Mouse (Mus musculus) heart, postnatal 4 days (tissue): Measurements from ENCODE around the gene Mark2. TPM values are rescaled to one million over a fixed set of nuclear protein-coding genes. Genes with fewer than 3 reads are reported as not detected.

Experiments used
- DNase-seq: peaks from one replicate; pipeline ENCODE4 v3.0.0; 2021
- total RNA-seq, 2 experiments: library from RNA; stranded (reverse); gene quantifications; 2 replicates each; pipeline ENCODE4 v1.2.3; 2021

Mark2 gene
- total RNA-seq, 2 experiments from 2014 or later, result 54.9 to 58.4 TPM

DNA sequence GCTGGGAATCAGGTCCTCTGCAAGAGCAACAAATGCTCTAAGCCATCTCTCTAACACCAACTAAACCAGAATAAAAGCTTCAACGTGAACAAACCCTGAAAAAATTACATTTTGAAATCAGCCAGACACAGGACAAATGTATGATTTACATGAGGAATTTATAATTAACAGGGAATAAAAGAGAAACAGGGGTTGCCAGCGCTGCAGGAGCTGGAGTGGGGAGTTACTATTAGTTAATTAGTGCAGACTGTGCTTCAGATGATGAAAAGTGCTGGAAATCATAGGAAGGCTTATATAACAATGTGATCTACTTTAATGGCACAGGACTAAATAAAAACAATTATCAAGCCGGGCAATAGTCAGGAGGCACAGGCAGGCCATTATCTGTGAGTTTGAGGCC, 20.3 kb downstream of the Mark2 start:
- no peak for DNase-seq

DNA sequence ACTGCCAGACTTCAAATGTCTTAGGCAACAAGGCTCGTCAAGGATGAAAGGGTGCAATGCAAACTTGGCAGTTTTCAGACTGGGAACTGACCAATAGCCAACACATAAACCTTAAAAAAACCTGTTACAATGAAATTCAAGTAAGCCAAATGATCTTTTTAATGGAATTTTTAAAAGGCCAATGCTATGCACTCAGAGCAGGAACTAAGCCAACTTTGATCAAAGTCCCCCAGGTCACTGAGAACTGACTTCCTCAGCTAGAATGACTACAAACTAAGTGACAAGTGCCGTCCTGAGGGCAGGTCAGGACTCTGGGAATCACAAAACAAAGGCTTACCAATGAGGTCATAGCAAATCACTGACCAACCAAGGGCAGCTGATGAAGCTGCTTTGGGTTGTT, 21.5 kb downstream of the Mark2 start:
- no peak for DNase-seq

DNA sequence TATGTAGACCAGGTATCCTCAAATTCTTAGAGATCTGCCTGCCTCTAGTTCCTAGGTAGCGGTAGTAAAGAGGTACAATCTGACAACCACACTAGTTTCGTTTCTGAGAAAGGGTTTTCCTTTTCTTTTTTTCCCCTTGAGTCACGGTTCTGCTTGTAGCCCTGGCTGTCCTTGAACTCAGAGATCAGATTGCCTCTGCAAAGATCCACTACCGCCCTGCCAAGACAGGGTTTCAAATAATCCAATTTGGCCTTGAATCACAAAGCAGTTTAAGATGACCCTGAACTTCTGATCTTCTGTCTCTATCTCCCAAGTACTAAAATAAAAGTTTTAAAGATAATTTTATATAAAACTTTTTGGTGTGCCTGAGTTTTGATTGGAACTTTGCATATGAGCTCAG, 23.9 kb downstream of the Mark2 start:
- DNase-seq, result no peak

DNA sequence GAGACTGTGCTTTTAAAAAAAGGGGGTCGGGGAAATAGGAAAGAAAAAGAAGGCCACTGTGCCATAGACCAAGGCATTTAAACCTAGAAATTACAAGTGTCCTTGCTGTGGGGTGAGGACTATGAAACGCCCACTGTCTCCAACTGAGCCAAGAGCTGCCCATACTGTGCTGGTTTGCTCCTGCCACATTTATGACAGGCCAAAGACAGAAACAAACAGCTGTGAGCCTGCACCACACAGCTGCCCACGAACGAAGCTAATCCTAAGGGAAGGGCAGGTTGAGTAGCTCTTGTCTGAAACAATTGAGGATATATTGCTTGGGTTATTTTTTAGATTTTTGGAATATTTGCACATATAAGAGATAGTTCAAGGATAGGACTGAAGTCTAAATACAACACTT, 24.8 kb downstream of the Mark2 start:
- DNase-seq, result no peak

DNA sequence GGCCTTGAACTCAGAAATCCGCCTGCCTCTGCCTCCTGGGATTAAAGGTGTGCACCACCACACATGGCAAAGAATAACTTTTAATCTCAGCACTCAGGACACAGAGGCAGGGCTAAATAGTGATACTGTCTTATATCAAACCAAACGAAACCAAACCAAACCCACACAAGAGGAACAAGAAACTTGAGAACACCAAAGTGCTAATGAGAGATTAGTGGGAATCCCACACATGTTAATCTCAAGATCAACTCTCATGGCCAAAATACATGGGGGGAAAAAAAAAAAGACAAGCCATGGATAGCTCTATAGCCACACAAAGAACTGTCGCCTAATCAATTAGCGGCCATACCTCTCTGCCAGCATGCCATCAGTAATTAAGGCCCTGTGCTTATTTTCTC, 26.1 kb downstream of the Mark2 start:
- DNase-seq, result no peak

DNA sequence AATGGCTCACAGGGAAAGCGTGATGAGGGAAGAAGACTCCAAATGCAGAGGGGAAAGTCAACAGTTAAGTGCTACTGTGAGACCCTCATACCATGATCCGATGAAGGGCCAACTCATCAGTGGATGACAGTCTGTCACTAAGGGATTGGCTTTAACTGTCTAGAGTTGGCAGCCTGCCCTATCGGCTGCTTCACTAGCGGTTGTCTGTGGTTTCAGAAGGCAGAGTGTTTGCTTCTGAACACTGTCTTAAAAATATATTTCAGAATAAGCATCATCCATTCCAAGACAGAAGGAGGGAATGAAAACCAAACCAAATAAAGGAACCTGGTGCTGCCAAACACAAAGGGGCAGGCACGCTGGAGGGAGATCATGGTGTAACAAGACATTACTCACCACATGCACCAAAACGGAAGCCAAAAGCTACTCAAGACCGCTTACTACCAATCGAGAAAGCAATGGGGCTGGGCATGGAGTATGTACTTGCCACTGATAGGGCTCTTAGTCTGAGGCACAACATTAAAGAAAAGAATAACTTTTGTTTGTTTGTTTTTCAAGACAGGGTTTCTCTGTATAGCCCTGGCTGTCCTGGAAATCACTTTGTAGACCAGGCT, 26.6 kb downstream of the Mark2 start:
- DNase-seq, result no peak

DNA sequence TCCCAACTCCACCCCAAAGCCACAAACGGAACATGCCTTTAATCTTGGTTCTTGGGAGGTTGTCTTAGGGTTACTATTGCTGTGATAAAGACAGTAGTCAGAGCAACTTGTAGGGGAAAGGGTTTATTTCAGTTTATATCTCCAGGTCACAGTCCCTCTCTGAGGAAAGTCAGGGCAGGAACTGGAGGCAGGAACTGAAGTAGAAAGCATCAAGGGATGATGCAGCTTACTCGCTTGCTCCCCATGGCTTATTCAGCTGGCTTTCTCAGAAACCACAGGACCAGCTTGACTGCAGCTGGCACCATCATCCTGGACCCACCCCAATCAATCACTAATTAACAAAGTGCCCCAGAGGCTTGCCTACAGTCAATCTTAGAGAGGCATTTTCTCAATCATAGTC, 28.0 kb downstream of the Mark2 start:
- no peak for DNase-seq

DNA sequence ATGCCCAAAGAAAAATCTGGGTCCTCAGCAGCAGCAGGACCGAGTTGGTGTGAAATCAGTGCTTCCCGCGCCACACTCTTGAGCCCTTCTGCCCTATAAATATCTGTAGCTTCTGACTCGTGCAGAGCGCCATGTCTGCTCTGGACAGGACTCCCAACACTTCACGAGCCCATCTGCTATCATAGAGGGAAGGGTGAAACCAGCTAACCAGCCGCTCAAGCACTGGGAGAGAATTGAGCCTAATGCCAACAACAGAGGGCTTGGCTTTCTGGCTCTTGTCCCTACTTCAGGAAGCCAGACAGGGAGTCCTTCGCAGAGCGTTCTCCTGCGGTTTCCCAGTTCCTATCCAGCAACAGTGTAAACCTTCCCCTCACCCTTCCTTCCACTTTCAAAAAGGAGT, 30.4 kb downstream of the Mark2 start:
- DNase-seq, result peak; percentile 57

DNA sequence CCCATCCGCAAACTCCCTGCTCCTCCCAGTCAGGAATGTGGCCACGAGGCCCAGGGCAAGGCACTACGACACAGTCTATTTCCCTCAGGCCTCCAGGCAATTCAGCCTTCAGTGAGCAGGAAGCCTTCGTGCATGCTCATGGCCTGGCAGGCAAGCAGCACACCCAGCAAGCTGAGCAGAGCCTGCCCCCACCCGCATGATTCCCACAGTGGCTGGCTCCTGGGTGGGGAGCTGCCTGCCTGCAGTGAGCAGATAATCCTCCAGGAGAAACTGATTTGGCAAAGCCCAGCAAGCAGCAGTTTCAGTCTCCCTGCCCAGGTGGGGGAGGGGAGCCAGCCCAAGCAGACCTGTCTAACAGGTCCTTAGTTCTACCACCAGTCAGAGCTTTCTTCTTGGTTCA, 31.0 kb downstream of the Mark2 start:
- DNase-seq, result peak; percentile 59

DNA sequence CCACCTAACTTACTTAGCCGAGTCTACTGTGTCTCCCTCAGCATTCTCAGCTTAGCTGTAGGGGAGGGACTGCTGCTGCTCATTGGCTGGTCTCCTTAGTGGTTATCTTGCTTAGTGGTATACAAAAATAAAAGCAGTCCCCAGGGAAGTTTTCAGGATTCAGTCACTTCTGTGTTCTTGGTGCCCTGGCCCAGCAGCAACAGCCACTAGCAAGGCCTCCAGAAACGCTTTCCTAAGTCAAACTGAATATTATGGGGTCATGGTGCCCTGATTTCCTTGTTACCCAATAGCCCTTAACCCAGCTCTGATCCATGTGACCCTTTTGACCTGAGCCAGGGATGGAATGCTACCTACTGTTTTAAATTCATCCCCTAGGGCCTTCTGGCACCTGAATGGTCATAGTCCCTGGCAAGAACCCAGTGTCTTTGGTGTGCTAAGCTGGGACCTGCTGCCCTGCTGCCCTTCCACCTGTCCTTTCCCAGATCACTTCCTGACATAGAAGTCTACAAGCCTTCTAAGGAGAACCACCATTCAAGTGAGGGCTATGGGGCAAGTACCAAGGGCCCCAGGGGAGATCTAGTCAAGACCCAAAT, 31.8 kb downstream of the Mark2 start:
- DNase-seq, result no peak

DNA sequence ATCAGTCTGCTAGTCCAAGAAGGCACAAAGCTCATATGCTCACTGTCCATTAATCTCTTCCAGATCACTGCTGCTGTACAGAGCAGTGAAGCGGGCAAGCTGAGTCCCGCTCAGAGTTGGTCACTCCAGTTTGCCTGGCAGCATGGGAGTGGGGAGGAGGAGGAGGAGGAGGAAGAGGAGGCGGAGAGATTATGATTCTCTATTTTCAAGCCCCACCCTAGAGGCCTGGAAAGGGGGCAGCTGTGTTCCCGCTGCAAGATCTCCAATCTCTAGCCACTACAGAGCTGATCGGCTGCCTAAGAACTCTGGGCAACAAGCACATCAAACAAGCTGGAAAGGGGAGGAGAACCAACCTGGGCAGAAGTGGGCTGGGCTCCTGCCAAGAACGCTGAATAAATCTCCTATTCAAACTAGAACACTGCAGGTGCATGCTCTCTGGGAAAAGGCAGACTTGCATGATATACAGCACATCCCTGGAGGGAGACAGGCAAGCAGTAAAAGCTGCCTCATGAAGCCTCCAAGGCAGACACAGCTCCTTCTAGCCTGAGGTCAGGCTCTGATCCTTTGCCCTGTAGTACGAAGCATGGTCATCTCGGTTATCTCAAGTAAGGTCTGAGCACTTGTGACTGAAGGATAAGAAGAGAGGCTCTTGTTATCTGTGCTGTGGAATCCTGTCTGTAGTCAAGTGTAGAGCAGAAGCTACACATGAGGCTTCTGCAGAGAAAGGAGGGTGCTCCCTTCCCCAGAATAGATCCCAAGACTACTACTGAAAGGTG, 33.5 kb downstream of the Mark2 start:
- peak; percentile 29 for DNase-seq

DNA sequence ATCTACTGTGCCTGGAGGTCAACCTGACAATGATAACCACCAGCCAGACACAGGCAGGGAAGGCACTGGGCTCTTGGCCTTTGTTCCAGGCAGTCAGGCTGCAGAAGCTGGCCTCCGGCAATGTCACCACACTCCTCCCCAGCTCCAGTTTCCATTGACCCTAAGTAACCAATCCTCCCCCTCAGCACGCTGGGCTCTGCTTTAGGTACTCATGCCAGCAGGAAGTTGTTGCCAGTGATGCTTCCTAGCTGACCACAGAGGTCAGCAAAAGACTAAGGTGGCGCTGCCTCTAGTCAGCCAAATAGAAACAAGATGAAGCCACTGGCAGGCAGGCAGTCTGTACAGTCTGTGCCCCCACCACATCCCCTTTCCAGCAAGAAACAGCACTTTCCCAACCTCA, 34.7 kb downstream of the Mark2 start:
- DNase-seq, result no peak

DNA sequence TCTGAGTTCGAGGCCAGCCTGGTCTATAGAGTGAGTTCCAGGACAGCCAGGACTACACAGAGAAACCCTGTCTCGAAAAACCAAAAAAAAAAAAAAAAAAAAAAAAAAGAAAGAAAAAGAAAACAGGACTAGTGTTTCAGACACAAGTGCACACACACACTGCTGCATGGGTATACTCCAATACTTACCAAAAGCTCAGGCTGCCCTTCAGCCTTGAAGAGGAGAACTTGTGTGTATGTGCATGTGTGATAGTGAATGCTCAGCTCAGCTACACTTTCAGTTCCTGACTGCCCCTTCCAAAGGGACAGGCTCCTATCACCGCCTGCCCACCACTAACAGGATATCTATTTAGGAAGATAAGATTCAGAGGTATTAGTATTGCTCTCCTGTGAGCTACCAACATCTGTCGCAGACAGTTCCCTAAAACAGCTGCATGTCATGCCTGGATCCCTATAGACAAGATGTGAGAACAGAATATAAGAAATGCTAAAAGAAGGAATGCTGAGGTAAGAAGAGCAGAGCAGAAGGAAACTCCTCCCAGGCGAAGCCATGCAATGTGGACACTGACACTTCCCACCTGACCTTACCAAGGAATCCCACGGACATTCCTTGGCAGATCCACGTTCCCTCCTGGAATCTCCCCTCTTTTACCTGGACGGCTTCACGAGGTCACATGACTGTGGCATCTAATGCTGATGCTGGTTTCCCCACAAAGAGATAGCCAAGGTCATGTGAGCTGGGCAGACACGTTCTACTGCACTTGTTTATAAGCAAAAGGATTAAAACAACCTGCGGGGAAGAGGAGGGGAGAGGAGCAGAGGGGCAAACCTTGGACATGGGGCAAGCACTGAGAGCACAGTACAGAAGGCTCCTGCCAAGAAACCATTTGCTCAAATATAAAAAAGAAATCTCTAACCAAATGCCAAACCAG, 36.0 kb downstream of the Mark2 start:
- DNase-seq, result no peak

DNA sequence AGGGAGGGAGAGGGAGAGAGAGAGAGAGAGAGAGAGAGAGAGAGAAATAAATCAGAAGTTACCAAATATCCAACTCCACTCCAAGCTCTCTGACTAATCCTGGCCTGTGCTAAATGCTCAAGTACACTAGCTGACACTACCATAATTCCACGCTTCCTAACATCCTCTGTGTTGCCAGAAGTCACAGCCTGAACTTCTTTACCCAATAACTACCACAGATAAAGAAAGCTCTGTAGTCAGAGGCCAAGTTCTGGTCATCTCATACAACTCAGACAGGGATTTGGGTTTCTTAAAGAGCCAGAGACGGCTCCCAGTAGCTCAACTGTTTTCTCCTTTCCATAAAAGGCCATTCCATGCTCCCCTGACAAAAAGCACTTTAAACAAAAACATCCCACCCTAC, 36.9 kb downstream of the Mark2 start:
- DNase-seq, result no peak

DNA sequence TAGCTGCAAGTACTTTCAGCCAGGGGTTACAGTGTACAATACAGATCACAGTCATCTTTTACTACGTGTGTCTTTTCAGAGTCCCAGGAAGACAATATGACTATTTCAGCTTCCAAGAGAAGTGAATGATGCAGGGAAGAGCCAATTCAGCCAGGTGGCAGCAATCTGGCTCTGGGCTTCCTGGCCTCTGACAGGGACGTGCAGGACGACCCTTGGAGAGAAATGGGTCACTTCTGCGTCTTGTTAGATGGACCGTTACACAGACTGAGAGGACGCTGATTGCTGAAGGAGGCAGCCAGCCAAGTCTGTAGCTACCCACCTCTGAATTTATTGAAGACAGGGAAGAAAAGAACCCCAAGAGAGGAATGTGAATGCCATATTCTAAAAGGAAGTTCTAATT, 37.9 kb downstream of the Mark2 start:
- DNase-seq, result no peak

DNA sequence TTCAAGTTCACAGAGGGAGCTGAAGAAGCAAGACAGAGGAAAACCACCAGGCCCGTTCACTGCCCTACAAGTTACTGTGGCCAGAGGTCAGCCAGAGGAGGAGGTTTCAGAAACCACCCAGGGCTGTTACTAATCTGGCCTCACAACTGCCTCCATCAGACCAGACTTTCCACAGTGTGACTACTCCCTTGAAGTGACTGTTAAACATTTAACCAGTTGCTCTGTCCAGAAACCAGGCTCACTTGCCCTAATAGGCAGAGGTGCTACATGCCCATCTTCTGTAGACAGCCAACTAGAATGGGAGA, 39.2 kb downstream of the Mark2 start:
- no peak for DNase-seq

DNA sequence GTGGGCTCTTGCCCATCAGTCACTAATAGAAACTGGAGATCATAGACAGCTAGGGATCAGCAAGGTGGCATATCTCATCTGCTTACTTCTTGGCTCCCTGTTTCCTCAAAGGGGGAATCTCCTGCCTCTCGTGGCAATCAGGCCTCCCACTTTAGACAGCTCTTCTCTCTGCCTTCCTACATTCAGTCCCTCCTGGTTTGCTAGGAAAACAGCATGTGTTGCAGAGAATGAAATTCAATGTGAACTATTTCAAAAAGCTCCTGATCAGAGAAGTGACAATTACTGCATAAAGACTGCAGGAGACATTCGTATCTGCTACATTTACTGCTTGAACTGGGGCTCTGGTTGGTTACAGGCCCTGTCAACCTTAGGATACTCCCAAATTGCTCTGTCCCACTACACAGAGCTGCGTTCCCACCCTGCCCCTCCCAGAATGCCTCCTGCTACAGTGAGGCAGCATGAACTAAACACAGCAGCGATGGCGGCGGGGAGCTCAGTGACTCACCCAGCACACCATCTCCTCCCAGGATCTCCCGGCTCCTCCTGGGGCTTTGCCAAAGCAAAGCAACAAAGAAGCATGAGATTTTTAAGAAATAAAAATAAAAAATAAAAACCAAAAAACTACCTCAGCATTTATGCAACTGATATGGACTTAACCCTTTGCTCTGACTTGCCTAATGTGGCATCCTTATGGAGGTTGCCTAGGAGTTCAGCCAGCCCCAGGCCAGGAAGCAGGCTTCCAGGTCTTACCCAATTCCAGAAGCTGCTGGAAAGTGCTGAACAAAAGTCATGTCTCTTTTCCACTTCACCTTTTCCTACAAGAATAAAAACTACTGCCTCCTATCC, 39.8 kb downstream of the Mark2 start:
- DNase-seq, result no peak

DNA sequence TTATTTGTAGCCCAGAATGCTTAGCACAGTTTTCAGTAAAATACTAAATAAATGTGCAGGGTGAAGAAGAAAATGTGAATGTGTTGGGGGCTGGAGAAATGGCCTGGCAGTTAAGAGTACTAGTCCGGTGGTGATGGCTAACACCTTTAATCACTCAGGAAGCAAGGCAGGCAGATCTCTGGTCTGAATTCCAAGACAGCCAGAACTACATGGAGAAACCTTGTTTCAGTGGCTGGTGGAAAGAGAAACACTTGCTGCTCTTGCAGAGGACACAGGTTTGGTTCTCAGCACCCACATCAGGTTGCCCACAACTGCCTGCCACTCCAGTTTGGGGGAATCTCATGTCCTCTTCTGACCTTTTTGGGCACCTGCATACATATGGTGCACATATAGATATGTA, 41.6 kb downstream of the Mark2 start:
- no peak for DNase-seq

DNA sequence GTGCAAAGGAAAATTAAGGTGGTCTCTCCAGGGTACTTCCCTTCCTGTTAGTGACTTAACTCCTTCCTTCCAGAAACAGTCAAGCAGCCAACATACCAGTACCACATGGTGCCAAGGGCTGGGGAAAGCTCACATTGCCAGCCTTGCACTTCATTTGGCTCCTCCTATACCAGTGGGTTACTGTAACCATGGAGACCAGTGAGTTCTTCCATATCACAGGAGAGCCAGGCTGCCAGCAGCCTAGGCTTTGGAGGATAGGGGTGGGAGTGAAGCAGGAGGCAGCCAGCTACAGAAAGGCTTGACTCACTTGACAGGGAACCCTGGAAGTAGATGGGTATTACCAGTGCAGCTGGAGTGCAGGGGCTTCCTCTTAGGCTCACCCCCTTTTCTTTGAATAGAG, 42.6 kb downstream of the Mark2 start:
- no peak for DNase-seq

DNA sequence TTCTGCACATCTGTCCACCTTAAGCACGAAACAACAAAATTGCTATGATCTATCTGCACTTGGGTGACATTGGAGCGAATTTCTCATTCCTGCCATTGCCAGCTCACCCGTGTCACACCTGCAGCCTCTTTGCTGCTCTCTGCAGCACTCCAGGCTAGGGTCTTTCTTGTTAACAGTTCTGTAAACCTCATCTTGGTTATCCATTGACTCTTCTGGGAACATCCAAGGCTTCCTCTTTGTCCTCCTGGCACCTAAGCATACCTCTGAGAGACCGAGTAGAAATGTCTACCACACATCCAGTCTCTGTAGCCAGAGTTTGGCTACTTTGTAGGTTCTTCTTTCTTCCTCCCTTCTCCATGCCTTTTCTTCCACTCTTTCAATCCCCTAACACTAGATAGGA, 45.7 kb downstream of the Mark2 start:
- no peak for DNase-seq

DNA sequence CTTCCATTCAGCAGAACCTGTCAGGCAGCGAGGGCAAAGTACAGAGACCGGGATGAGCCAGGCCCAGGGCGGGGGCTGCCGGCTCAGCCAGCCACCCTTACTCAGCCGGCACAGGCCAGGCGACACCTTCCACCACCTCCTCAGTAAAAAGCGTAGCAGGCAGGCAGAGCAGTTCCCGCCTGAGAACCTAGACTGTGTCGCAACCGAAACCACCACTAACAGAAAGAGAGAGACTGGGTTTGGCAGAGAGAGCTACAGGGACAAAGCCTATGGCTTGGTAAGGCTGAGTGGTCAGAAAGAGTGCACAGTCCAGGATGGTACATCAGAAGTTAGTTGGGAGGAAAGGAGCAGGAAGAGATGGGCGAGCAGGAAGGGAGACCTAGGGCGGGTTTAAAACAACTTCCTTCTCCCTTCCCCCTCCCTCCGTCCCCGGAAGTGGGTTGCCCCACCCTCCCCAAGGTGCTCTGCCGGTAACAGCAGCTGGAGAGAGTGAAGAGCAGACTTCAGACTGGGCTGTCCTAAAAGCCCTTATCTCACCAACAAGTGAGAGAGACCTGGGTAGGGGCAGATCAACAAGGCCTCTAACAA, 46.5 kb downstream of the Mark2 start:
- DNase-seq, result no peak
